Mouse (Mus musculus) forebrain, embryonic 15.5 days (tissue): ENCODE measurements around the gene Tex14. TPM values are rescaled to one million over a fixed set of nuclear protein-coding genes. Genes with fewer than 3 reads are reported as not detected.

Source experiments
- ATAC-seq: fragments of 200-750 bp; cut with Nextera tagmentation; replicated peaks from 2 replicates; pipeline ENCODE4 v1.8.0; 2017; ENCODE audit warnings: mild to moderate bottlenecking, moderate TSS enrichment, moderate library complexity
- H3K27ac ChIP-seq: fragments of 300-500 bp; sonication (generic); replicated peaks from 2 replicates; pipeline ENCODE4 v1.5.1; 2015; ENCODE audit warnings: mild to moderate bottlenecking, inconsistent platforms
- H3K27me3 ChIP-seq: fragments of 300-500 bp; sonication (generic); 2 replicates; pipeline ENCODE4 v1.6.1; 2015; ENCODE audit warnings: inconsistent platforms
- H3K36me3 ChIP-seq: fragments of 300-500 bp; sonication (generic); 2 replicates; pipeline ENCODE4 v1.6.1; 2015; ENCODE audit warnings: mild to moderate bottlenecking, inconsistent platforms
- H3K4me1 ChIP-seq: fragments of 300-500 bp; sonication (generic); 2 replicates; pipeline ENCODE4 v1.6.1; 2015; ENCODE audit warnings: inconsistent platforms
- H3K4me2 ChIP-seq: fragments of 300-500 bp; sonication (generic); replicated peaks from 2 replicates; pipeline ENCODE4 v1.6.1; 2015; ENCODE audit warnings: mild to moderate bottlenecking, inconsistent platforms
- H3K4me3 ChIP-seq: fragments of 300-500 bp; sonication (generic); 2 replicates; pipeline ENCODE4 v1.5.1; 2015; ENCODE audit warnings: mild to moderate bottlenecking, inconsistent platforms
- H3K9ac ChIP-seq: fragments of 300-500 bp; sonication (generic); replicated peaks from 2 replicates; pipeline ENCODE4 v1.6.1; 2015; ENCODE audit warnings: mild to moderate bottlenecking, inconsistent platforms
- H3K9me3 ChIP-seq: fragments of 300-500 bp; sonication (generic); 2 replicates; pipeline ENCODE4 v1.6.1; 2016; ENCODE audit warnings: inconsistent platforms
- WGBS: fragments of 180-500 bp; shearing (Covaris S2); methylation state at CpG from one replicate; pipeline ENCODE4 v1.1.7; 2015; ENCODE audit warnings: mixed read lengths; 5-methylcytosine and 5-hydroxymethylcytosine counted together
- polyA plus RNA-seq: library from polyadenylated mRNA; unstranded; fragments of >200 nt; fragmentation: Nextera tagmentation; extraction: Ambion mirVana; gene quantifications from 2 replicates; pipeline ENCODE4 v1.2.1, GENCODE M21; 2015

Tex14 gene
- polyA plus RNA-seq, 1 experiment from 2014 or later, result not detected

DNA sequence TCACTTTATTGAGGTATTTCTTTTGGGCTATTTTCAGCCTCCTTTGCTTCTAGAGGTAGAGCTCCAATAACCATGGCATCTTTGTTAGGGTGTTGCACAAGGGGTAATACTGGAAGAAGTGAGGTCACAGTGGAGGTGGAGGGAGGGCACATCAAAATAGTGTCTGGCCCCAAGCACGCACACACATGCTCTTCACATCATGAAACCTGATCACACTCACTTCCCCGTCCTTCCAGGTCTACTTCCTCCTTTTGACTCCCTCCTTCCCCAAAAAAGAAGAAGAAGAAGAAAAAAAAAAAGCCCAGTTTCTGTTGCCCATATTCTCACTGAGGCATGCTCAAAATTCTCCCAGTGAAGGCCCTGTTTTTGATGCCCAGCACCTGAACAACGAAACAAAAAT is 122.5 kb downstream of the Tex14 start:
- no peaks in the 10 kb centered on the region for H3K9me3 ChIP-seq
- H3K27me3 ChIP-seq, result no peaks in the 10 kb centered on the region
- H3K9ac ChIP-seq, result no peak overlapping the region
- 84% methylated on average over 3 of the region's 3 CpGs for WGBS
- H3K4me1 ChIP-seq, result no peaks in the 10 kb centered on the region
- no peak for ATAC-seq
- no peak overlapping the region for H3K4me3 ChIP-seq
- H3K27ac ChIP-seq, result no peak overlapping the region
- no peaks in the 10 kb centered on the region for H3K36me3 ChIP-seq
- no peak overlapping the region for H3K4me2 ChIP-seq

- no peak overlapping the region for H3K9ac ChIP-seq
- H3K4me2 ChIP-seq, result no peak overlapping the region
- H3K36me3 ChIP-seq, result no peaks in the 10 kb centered on the region
- WGBS, result 57% methylated on average over 4 of the region's 4 CpGs
- H3K27ac ChIP-seq, result no peak overlapping the region
- no peak overlapping the region for H3K4me3 ChIP-seq
- H3K9me3 ChIP-seq, result no peaks in the 10 kb centered on the region
- no peaks in the 10 kb centered on the region for H3K27me3 ChIP-seq
- ATAC-seq, result no peak
- no peaks in the 10 kb centered on the region for H3K4me1 ChIP-seq
Measured at GRCm38 (mm10) chr11:87527990-87528389, 123.1 kb downstream of the Tex14 start.

GRCm38 (mm10) chr11:87531695-87532094 is 126.8 kb downstream of the Tex14 start:
- H3K36me3 ChIP-seq, result no peaks in the 10 kb centered on the region
- H3K9ac ChIP-seq, result no peak overlapping the region
- no peak overlapping the region for H3K4me2 ChIP-seq
- WGBS, result 59% methylated on average over 6 of the region's 6 CpGs
- H3K27ac ChIP-seq, result no peak overlapping the region
- H3K27me3 ChIP-seq, result no peaks in the 10 kb centered on the region
- ATAC-seq, result no peak
- no peaks in the 10 kb centered on the region for H3K9me3 ChIP-seq
- no peaks in the 10 kb centered on the region for H3K4me1 ChIP-seq
- H3K4me3 ChIP-seq, result no peak overlapping the region

DNA sequence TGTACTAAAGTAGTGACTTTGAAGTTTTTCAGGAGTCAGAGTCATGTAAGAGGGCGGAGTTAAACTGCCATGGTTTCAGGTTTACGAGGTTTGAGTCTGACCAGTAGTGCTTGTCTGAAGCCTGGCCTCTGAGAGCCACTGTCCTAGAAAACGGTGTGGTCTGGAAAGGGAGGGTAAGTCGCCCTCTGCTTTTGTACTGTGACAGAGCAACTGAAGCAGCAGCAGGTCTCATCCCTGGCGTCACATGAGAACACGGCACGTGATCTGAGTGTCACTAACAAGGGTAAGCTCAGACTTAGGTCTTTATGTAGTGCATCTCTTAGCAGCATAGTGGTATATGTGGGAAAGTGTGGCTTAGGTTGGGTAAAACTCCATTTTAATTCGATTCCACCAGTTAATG is 137.4 kb downstream of the Tex14 start:
- H3K27ac ChIP-seq, result no peak overlapping the region
- H3K4me1 ChIP-seq, result no peaks in the 10 kb centered on the region
- H3K36me3 ChIP-seq, result no peaks in the 10 kb centered on the region
- no peak overlapping the region for H3K4me3 ChIP-seq
- ATAC-seq, result no peak
- no peaks in the 10 kb centered on the region for H3K9me3 ChIP-seq
- H3K4me2 ChIP-seq, result no peak overlapping the region
- 49% methylated on average over 8 of the region's 8 CpGs for WGBS
- no peak overlapping the region for H3K9ac ChIP-seq
- H3K27me3 ChIP-seq, result no peaks in the 10 kb centered on the region

DNA sequence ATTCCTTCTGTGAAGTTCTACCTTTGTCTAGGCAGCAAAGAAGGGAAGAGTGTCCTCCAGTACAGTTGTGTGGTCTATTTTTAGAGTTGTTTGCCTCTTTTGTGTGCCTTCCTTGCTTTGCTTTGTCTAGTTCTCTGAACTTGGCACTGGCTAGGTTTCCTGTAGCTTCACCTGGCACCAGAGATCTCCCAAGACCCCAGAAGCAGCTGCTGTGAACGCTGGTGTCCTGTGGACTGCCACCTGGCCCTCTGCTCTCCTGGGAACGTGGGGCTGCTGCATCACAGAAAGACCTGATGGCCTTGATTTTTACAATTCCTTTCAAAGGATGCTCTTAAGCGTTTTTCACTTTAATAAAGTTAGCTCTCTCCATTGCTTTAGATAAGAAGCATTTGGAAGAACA is 138.0 kb downstream of the Tex14 start:
- H3K27ac ChIP-seq, result no peak overlapping the region
- no peak for ATAC-seq
- no peaks in the 10 kb centered on the region for H3K4me1 ChIP-seq
- H3K4me2 ChIP-seq, result no peak overlapping the region
- H3K9me3 ChIP-seq, result no peaks in the 10 kb centered on the region
- H3K4me3 ChIP-seq, result no peak overlapping the region
- H3K9ac ChIP-seq, result no peak overlapping the region
- 48% methylated on average over 3 of the region's 3 CpGs for WGBS
- H3K36me3 ChIP-seq, result no peaks in the 10 kb centered on the region
- no peaks in the 10 kb centered on the region for H3K27me3 ChIP-seq

DNA sequence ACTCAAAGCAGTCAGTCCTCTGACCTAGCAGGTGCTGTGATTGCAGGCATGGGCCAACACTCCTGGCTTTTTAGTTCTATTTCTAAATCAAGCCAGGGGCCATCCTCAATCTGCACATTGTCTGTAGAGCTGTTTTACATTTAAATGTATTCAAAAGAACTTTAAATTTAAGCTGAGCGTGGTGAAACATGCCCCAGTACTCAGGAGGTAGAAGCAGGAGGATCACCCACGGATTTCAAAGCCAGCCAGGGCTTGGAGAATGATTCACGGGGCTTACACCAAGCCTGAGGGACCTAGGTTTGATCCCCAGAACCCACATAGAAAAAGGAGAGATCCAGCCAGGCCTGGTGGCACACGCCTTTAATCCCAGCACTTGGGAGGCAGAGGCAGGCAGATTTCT is 148.5 kb downstream of the Tex14 start:
- H3K36me3 ChIP-seq, result no peaks in the 10 kb centered on the region
- H3K4me2 ChIP-seq, result no peak overlapping the region
- 79% methylated on average over 4 of the region's 4 CpGs for WGBS
- H3K27me3 ChIP-seq, result no peaks in the 10 kb centered on the region
- H3K27ac ChIP-seq, result no peak overlapping the region
- H3K9ac ChIP-seq, result no peak overlapping the region
- H3K4me1 ChIP-seq, result no peaks in the 10 kb centered on the region
- no peaks in the 10 kb centered on the region for H3K9me3 ChIP-seq
- no peak for ATAC-seq
- H3K4me3 ChIP-seq, result no peak overlapping the region

- Histone ChIP-seq H3K4me2 (no peak overlapping the region), H3K27me3 (no peaks in the 10 kb centered on the region), H3K27ac (no peak overlapping the region), H3K36me3 (no peaks in the 10 kb centered on the region), H3K4me3 (no peak overlapping the region), H3K9ac (no peak overlapping the region), H3K4me1 (no peaks in the 10 kb centered on the region), H3K9me3 (no peaks in the 10 kb centered on the region)
- WGBS, result 25% methylated on average over 5 of the region's 5 CpGs
- ATAC-seq, result no peak
Measured at GRCm38 (mm10) chr11:87554386-87554785, 149.5 kb downstream of the Tex14 start.

DNA sequence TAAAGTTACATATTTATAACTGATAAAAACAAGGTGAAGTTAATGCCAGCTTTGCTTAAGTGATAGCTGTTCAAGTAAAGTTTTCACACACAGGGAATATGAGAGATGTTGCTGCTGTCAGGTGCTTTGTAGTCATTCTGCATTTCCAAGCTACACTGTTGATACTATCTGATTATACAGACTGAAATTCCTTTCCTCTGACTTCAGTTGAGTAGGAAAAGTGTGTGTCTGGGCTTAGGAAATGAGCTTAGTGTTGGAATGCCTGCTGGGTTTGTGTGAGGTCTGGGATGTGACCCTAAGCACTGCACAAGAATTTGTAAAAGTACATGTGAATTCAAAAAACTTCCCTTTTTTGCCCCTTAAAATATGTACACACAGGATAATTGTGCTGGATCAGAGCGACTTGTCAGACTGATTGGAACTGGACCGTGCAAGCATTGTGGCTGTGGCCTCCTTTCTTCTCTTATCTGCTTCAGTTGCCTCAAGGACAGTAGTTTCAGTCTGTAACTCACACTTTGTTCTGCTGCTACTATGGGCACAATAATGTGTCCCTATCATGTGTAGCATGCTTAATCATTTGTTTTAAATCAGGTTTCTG is 150.3 kb downstream of the Tex14 start:
- Histone ChIP-seq H3K4me2 (no peak overlapping the region), H3K27me3 (no peaks in the 10 kb centered on the region), H3K4me3 (no peak overlapping the region), H3K9me3 (no peaks in the 10 kb centered on the region), H3K27ac (no peak overlapping the region), H3K9ac (no peak overlapping the region), H3K4me1 (no peaks in the 10 kb centered on the region), H3K36me3 (no peaks in the 10 kb centered on the region)
- WGBS, result 33% methylated on average over 2 of the region's 2 CpGs
- ATAC-seq, result no peak

GRCm38 (mm10) chr11:87561208-87561607 is 156.3 kb downstream of the Tex14 start:
- Histone ChIP-seq H3K9ac (no peak overlapping the region), H3K4me2 (no peak overlapping the region), H3K9me3 (no peaks in the 10 kb centered on the region), H3K27me3 (no peaks in the 10 kb centered on the region), H3K27ac (no peak overlapping the region), H3K4me3 (no peak overlapping the region), H3K36me3 (no peaks in the 10 kb centered on the region), H3K4me1 (no peaks in the 10 kb centered on the region)
- 75% methylated on average over 6 of the region's 6 CpGs for WGBS
- ATAC-seq, result no peak

DNA sequence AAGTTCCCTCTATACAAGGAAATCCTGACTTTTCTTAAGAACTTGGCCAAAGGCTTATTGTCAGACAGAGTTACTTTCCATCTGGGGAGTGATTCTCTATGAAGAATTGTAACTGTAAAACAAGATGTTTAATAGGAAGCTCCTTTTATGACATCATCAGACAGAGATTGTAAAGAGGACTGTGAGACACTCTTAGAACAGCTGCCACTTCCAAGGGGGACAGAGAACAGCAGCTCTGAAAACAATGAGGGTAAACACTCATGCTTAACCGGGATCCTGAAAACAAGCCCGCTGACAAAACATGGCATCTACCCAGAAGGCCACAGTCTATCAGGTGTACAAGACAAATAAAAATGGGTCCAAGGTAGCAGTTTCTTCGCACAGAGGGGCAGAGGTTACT is 161.6 kb downstream of the Tex14 start, which contains the start of gene Gm11492:
Gene Gm11492, plus strand, starts transcription at position 153 of the 400 bp plus-strand sequence.
- no peaks in the 10 kb centered on the region for H3K27me3 ChIP-seq
- no peak within 1 kb of the TSS for H3K27ac ChIP-seq
- H3K4me3 ChIP-seq, result no peak within 1 kb of the TSS
- no peak within 1 kb of the TSS for H3K4me2 ChIP-seq
- H3K9me3 ChIP-seq, result no peaks in the 10 kb centered on the region
- H3K4me1 ChIP-seq, result no peaks in the 10 kb centered on the region
- 79% methylated on average over 3 of the region's 3 CpGs for WGBS
- no peak for ATAC-seq
- no peak within 1 kb of the TSS for H3K9ac ChIP-seq
- no peaks in the 10 kb centered on the region for H3K36me3 ChIP-seq

- H3K27ac ChIP-seq, result no peak within 1 kb of the TSS
- ATAC-seq, result no peak
- H3K4me2 ChIP-seq, result no peak within 1 kb of the TSS
- no peaks in the 10 kb centered on the region for H3K9me3 ChIP-seq
- H3K4me3 ChIP-seq, result no peak within 1 kb of the TSS
- no peak within 1 kb of the TSS for H3K9ac ChIP-seq
- no peaks in the 10 kb centered on the region for H3K27me3 ChIP-seq
- 85% methylated on average over 7 of the region's 7 CpGs for WGBS
- no peaks in the 10 kb centered on the region for H3K4me1 ChIP-seq
- H3K36me3 ChIP-seq, result no peaks in the 10 kb centered on the region
Measured at GRCm38 (mm10) chr11:87568255-87568953, 163.5 kb downstream of the Tex14 start, which contains the start of gene Sept4. Sept4 (plus strand) TSS chr11:87568903.

GRCm38 (mm10) chr11:87570743-87571142 is 165.9 kb downstream of the Tex14 start:
- H3K4me3 ChIP-seq, result no peak overlapping the region
- no peaks in the 10 kb centered on the region for H3K36me3 ChIP-seq
- 84% methylated on average over 5 of the region's 5 CpGs for WGBS
- no peak overlapping the region for H3K4me2 ChIP-seq
- no peak for ATAC-seq
- no peaks in the 10 kb centered on the region for H3K4me1 ChIP-seq
- H3K9me3 ChIP-seq, result no peaks in the 10 kb centered on the region
- no peak overlapping the region for H3K27ac ChIP-seq
- no peak overlapping the region for H3K9ac ChIP-seq
- H3K27me3 ChIP-seq, result no peaks in the 10 kb centered on the region
